Mouse (Mus musculus): ENCODE data around the gene Rarb.
A peak's percentile ranks its signal among the peaks of the same experiment; 100 is the strongest.

Gene Rarb

DNA sequence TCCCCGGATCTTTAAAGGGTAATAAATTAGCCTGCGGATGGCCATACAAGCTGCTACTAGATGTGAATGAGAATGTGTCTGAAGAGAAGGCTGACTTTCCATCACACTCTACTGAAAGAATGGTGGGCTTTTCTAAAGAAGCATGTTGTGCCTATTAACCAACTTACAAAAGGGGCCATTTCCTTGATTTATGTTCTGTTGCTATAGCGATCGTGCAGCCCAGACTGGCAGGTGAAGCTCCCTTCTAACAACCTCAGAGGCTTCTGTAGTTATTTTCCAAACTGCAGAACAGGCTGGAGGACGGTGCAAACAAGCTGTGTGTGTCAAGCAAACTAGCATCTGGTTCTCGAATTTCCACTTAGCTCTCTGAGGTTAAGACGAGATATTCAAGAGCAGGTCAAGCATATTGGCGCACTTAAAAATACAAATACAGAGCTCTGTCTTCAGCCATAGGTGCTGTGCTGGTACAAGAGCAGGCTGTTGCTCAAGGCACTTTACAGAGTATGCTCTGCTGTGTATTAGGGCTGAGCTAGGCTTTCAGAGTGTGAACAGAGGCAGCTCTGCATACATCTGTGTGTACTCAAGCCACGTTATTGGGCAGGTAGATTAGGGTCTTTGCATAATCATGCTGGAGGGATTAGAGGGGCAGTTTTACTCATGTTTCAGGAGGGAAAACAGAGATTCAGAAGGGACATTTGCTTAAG, 85.2 kb downstream of the Rarb start:
- DNase-seq, result no peak

DNA sequence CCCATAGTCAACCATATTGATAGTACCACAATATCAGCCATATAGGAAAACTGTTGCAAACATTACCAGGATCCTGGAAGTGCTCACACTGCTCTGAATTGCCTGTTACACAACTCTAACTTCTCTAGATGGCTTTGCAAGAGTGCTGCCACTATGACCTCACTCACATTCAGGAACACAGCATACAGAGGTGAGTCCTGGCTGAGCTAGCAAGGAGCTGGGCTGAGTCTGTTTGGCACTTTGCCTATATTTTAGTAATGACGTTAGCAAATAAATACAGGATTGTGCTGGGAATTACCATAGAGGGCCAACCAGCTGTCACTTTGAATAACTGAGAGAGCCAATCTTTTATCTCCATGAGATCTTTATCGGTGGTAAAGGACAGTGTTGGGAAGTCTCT, 86.9 kb downstream of the Rarb start:
- no peak for DNase-seq

GRCm38 (mm10) chr14:16728175-16728838, 90.6 kb downstream of the Rarb start:
- no peak for DNase-seq

DNA sequence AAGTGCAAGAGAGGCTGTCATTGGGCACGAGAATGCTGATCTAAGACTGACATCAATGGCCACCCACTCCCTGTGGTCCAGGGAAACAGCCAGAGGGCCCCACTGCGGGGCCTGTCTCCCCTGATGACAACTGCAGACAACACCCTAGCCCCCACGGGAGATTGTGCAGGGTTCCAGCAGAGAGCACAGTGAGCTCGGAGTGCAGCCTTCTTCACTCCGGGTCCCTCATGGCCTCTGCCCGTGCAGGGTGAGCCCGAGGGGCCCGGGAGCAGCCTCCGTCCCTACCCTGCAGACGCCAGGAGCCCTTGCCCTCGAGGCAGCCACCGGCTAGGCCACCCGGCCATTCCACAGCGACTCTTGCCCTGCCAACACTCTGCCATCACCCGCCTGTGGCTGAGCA, 95.0 kb downstream of the Rarb start:
- no peak for DNase-seq

- no peak for DNase-seq
Measured at GRCm38 (mm10) chr14:16717821-16718220, 101.1 kb downstream of the Rarb start.

GRCm38 (mm10) chr14:16714344-16714955, 104.5 kb downstream of the Rarb start:
- no peak for DNase-seq

DNA sequence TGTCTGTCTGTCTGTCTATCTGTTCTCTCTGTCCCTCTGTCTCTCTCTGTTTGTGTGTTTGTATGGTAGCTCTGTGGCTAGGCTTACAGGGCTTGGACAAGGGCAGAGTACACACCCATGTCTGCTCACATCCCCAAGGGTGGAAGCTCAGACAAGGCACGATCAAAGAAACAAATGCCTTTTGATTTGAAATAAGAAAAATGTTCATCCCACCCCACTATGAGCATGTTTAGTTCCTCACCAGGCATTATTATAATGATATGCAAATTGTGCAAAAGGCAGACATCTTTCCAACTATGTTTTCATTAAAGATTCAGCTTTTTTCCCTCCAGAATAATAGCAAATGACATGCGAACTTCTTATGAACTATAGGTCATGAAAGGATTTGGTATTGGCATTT, 105.2 kb downstream of the Rarb start:
- no peak for DNase-seq

DNA sequence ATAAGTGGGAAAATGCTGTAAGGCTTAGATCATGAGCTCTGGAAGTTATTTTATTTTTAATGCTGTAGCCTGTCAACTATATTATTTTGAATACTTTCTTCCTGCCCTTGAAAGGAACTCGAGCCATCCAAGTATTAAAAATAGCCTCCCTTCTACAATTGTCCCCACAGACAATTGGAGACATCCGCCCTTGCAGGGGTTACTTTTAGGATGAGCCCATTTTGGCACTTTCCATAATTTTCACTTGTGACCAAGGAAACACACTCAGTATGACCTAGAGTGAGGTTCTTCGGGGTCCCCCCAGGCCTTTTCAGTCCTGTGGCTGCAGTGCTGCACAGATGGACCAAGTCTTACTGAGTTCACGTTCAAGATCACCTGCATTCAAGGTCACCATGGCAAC, 119.7 kb downstream of the Rarb start:
- peak in 1 of 2 experiments; percentile 7 for DNase-seq

DNA sequence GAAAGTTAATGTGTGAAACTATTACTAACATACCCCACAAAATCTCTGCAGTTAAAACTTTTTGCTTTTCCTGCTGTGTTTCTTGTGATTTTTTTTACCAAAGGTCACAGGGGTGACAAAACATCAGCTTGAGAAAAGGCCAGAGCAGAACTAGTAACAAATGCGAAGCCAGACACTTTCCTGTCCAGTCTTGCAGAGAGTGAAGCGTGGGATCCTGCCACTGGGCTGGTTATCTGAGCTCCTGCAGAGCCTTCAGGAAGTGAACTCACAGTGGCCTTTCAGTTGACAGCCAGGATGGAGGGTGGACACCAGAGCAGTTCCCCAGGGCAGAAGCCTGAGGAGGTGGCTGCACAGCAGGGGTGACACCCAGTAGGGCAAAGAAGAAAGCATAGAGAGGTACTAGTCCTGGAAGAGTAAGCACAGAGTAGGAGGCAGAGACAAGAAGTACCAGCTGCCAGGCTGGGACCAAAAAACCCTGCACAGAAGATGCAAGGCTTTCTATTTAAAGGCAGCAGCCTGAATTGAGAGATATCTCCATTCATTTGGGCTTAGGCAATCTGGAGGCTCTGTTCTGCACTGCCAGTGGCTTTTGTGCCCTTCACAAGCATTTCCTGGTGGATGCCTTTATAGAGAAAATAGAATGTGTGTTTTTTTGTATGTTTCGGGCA, 123.4 kb downstream of the Rarb start:
- DNase-seq, result peak; percentile 20 to 57

GRCm38 (mm10) chr14:16678335-16678734, 140.6 kb downstream of the Rarb start:
- no peak for DNase-seq

- DNase-seq, result no peak
Measured at GRCm38 (mm10) chr14:16677081-16677480, 141.9 kb downstream of the Rarb start.

DNA sequence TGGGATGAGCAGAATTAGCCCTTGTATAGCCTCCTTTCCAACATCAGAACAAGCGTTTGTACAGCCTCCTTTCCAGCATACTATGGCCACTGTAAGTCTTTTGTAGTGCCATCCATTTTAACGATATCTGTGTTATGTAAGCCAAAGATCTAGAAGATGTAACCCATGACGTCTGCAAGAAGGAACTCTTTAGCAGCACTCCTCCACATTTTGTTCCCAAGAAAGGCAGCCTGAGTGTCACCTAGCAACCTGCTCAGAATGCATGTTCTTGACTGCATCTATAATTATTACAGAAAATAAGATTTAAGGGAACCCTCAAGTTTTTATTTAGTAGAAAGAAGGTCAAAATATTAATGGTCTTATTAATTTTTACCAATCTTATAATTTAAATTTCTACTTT, 148.4 kb downstream of the Rarb start:
- DNase-seq, result no peak

DNA sequence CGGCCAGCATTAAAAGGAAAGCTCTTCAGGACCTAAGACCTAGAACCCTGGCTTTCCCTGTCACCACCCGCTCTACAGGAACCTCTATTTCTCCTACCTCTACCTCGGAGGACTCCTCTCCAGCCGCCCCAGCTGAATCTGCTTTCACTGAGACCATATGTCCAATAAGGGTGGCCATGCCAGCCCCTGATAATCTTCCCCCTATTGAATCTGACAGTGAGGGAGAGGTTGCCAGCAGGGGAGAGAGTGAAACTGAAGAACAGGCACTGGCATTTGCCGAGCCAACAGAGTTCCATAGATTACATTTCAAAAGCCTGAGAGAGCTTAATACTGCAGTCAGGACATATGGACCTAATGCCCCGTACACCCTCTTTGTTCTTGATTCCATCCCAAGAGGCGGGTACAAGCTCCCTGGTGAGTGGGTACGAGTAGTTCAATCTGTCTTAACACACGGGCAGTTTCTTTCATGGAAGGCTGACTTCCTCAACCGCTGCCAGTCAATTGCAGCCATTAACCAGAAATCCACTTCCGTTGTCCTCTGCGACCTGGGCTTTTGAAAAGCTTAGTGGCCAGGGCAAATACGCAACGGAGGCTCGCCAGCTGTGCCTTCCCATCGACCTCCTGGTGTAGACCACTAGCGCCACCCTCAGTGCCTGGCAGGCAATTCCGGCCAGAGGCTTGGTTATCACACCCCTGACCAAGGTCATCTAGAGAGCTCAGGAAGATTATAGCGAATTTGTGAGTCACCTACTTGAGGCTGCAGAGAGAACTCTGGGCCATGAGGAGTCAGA, 179.6 kb downstream of the Rarb start:
- no peak for DNase-seq

GRCm38 (mm10) chr14:16613975-16614374, 205.0 kb downstream of the Rarb start:
- DNase-seq, result no peak

DNA sequence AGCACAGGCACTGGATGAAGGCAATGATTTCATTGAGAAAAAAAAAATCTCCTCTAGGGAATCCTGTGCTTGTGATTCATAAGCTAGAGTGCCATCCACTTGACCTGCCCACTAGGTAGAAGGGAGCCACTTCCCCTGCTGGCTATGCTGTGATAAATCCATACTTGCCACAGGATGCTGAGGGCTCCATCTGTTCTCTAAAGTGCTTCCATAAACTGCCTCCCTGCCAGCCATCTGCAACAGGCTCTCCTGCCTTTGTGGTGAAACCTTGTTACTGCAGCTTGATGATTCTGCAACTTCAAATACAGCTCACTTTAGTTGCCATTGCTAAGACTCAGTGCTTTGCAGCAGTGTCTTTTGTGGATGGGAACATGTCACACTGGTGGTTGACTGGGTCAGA, 213.5 kb downstream of the Rarb start:
- no peak for DNase-seq

DNA sequence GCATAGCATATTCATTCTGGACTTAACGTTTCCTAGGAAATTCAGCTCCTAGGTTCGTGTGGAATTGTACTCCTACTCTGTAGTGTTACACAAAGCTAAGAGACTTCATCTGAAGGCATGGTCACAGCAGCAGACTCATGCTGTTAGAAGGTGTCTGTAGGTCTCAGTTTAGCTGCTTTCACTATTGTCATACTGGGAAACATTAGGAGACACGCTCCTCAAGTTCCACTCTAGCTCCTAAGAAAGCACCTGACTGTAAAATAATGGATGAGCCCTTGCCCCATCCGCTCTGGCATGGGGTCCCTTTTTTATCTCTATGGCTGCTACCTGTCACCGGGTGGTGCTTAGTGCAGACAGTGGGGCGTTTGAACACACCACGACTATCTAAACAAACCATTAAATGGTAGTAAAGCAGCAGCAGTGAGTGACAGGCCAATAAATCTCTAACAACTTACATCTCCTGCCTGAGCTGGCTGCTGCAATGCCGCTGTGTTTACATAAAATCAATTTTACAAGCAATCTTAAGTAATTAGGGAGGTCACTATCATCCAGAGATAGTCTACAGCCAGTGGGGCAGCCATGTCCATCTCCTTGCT, 214.4 kb downstream of the Rarb start:
- no peak for DNase-seq

GRCm38 (mm10) chr14:16603040-16603590, 215.8 kb downstream of the Rarb start:
- peak; percentile 28 to 57 for DNase-seq

- no peak for DNase-seq
Measured at GRCm38 (mm10) chr14:16599224-16599623, 219.7 kb downstream of the Rarb start.

DNA sequence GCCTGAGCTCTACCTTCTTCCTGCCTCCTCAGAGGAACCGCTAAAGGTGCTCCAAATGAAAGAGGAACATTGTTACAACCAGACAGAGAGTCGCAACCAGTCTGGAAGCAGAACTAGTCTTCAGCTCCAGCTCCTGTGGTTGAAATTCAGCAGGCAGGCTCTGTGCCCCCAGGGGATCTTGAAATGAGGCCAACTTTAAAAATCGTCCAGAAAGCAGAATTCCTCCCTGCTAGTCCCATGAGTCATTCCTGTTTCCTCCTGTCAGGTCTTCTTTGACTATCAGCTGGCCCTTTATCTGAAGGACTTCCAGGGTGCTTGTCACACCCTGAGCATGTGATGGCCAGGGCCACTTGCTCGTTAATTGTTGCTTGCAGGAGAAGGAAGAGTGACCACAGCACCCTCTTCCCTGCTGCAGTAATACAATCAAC, 220.9 kb downstream of the Rarb start:
- peak in 1 of 2 experiments; percentile 22 for DNase-seq

DNA sequence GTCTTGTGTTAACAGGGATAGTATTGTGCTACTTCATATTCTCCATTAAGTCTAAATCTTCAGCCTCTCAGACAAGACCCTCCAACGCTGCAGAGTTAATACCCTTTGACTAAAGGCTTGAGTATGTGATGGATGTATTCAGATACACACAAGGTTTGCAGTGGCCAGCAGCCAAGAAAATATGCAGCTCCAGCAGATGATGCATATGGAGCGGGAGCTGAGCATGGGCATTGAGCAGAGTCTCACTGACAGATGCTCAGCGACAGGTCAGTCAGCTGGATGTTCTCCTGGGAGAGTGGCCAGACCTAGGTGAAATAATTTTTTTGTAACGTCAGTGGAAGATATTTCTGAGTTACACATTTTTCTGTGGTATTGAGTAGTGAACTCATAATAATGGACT, 229.8 kb downstream of the Rarb start:
- no peak for DNase-seq

DNA sequence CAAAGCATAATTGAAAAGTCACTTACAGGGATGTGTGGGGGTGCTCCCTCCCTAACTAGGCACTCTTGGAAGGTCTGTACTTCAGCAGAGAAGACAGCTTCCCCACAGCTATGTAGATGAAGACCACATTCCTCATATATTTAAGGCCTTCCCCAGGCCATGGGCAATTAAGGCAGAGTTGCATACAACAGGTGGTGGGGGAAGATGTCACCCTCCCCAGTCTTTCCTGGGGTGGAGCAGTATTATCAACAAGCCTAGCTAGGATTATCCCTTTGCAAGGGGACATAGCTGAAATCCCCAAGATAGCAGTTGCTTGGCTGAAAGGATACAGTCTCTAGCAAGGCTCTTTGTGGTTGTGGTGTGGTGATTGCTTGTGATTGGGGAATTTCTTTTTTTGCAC, 240.9 kb downstream of the Rarb start:
- no peak for DNase-seq

DNA sequence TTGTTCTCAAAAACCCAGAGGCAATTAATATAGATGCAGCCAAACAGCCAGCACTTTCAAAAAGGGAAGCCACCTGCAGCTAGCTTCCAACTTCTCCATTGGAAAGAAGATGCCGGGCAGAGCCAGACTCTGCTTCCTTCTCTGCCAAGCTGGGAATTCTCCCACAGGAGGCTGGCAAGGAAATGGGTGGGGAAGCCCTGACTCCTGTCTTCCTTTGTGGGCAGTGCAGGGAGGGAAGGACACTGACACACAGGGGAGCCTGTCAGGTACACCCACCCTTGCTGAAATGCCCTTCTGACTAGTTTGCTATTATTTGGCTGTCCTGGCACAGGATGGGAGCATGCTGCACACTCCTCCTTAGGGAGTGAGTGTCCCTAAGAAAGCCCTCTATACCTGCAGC, 241.9 kb downstream of the Rarb start:
- DNase-seq, result peak in 1 of 2 experiments; percentile 38

Data from kidney, postnatal 4 days (tissue).